Mouse (Mus musculus): Measurements from ENCODE around the gene Sh3bp5l. TPM values are rescaled to one million over a fixed set of nuclear protein-coding genes. Genes with fewer than 3 reads are reported as not detected.

Sh3bp5l gene
- polyA plus RNA-seq, 1 experiment, result 38.1 TPM

DNA sequence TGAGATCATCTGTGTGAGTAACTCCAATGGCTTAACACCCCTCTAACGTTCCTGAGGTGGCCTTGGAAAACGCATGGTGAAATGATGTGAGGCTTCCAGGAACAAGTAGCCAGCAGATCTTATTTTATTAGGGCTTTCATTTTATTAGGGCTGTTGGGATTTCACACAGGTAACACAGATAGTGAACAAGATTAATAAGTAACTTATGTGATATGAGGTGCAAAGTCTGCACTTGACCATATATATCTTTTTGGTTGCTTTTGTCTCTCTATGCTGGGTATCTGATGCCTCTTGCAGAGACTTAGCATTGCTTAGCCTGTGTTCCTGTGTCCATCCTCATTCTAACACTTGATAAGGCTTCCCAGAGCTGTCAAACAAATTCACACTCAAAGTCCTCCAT is 46.7 kb downstream of the Sh3bp5l start:
- TF ChIP-seq USF1 (IDR thresholded peaks at IDR 0.05; ENCODE audit: low read depth), result no peak
- no peak for TF ChIP-seq TCF3 (IDR thresholded peaks at IDR 0.05; ENCODE audit: insufficient read length, low read depth)
- no peak for TF ChIP-seq POLR2AphosphoS2 (IDR thresholded peaks at IDR 0.05; ENCODE audit: insufficient read length, low read depth)
- no peak for TF ChIP-seq REST (IDR thresholded peaks at IDR 0.05; ENCODE audit: insufficient read depth, insufficient read length)
- no peak for TF ChIP-seq CEBPB (IDR thresholded peaks at IDR 0.05; ENCODE audit: insufficient read depth, poor library complexity, severe bottlenecking)
- no peak for TF ChIP-seq E2F4 (IDR thresholded peaks at IDR 0.05; ENCODE audit: insufficient read depth)
- TF ChIP-seq SRF (IDR thresholded peaks at IDR 0.05; ENCODE audit: control insufficient read depth, insufficient read length, low read depth), result no peak
- no peak for TF ChIP-seq TCF12 (IDR thresholded peaks at IDR 0.05; ENCODE audit: insufficient read depth, poor library complexity, severe bottlenecking)
- TF ChIP-seq MYOD1 (IDR thresholded peaks at IDR 0.05; ENCODE audit: control insufficient read depth in 1 of 3, insufficient read length in 2 of 3, low read depth in 2 of 3), result no peak
- TF ChIP-seq MYOG (IDR thresholded peaks at IDR 0.05; ENCODE audit: control insufficient read depth in 1 of 3, insufficient read depth in 1 of 3, insufficient read length in 2 of 3, low read depth in 2 of 3), result no peak
- Histone ChIP-seq H3K4me3 (no peak overlapping the region), H3K27me3 (ENCODE audit: control insufficient read depth, insufficient read depth, insufficient read length) (no peaks in the 10 kb centered on the region), H3K36me3 (ENCODE audit: control insufficient read depth, insufficient read depth) (no peaks in the 10 kb centered on the region), H3K4me2 (ENCODE audit: low read depth) (no peak overlapping the region), H3ac (ENCODE audit: control insufficient read depth, insufficient read length) (no peak overlapping the region), H3K79me2 (ENCODE audit: control insufficient read depth, insufficient read depth) (no peaks in the 10 kb centered on the region)

DNA sequence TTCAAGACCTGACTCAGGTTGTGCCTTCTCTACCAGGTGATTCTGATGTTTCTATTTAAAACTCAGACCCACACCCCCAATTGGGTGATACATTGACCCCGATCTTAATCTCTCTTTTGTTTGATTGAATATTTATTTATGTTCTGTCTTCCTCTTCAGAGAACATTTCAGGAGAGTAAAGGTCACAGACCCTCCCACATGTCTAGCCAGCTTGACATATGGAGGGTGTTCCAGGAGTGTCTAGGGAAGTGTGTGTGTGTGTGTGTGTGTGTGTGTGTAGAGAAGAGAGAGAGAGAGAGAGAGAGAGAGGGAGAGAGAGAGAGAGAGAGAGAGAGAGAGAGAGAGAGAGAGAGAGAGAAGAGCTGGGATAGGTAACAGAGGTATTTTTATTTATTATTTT is 47.2 kb downstream of the Sh3bp5l start:
- TF ChIP-seq TCF12 (IDR thresholded peaks at IDR 0.05; ENCODE audit: insufficient read depth, poor library complexity, severe bottlenecking) (no peak), MAX (IDR thresholded peaks at IDR 0.05; ENCODE audit: low read depth) (no peak), TCF3 (IDR thresholded peaks at IDR 0.05; ENCODE audit: insufficient read length, low read depth) (no peak), POLR2AphosphoS2 (IDR thresholded peaks at IDR 0.05; ENCODE audit: insufficient read length, low read depth) (no peak), E2F4 (IDR thresholded peaks at IDR 0.05; ENCODE audit: insufficient read depth) (no peak), SRF (IDR thresholded peaks at IDR 0.05; ENCODE audit: control insufficient read depth, insufficient read length, low read depth) (no peak), MYOD1 (IDR thresholded peaks at IDR 0.05; ENCODE audit: control insufficient read depth in 1 of 3, insufficient read length in 2 of 3, low read depth in 2 of 3) (no peak), MYOG (IDR thresholded peaks at IDR 0.05; ENCODE audit: control insufficient read depth in 1 of 3, insufficient read depth in 1 of 3, insufficient read length in 2 of 3, low read depth in 2 of 3) (no peak), USF1 (IDR thresholded peaks at IDR 0.05; ENCODE audit: low read depth) (no peak), POLR2A (IDR thresholded peaks at IDR 0.05; ENCODE audit: insufficient read length, low read depth) (no peak), CEBPB (IDR thresholded peaks at IDR 0.05; ENCODE audit: insufficient read depth, poor library complexity, severe bottlenecking) (no peak), REST (IDR thresholded peaks at IDR 0.05; ENCODE audit: insufficient read depth, insufficient read length) (no peak)
- no peaks in the 10 kb centered on the region for H3K36me3 ChIP-seq (ENCODE audit: control insufficient read depth, insufficient read depth)

GRCm38 (mm10) chr11:58378763-58379278 is 48.3 kb downstream of the Sh3bp5l start, which contains the start of gene Lypd8:
Gene Lypd8, plus strand, starts transcription at chr11:58379043.
- Histone ChIP-seq H3K79me2 (ENCODE audit: control insufficient read depth, insufficient read depth) (no peaks in the 10 kb centered on the region), H3K4me3 (no peak within 1 kb of the TSS), H3K27me3 (ENCODE audit: control insufficient read depth, insufficient read depth, insufficient read length) (no peaks in the 10 kb centered on the region), H3K4me2 (ENCODE audit: low read depth) (no peak within 1 kb of the TSS), H3K36me3 (ENCODE audit: control insufficient read depth, insufficient read depth) (no peaks in the 10 kb centered on the region), H3ac (ENCODE audit: control insufficient read depth, insufficient read length) (no peak within 1 kb of the TSS)
- TF ChIP-seq MYOG (IDR thresholded peaks at IDR 0.05; ENCODE audit: control insufficient read depth in 1 of 3, insufficient read depth in 1 of 3, insufficient read length in 2 of 3, low read depth in 2 of 3) (no peak), MAX (IDR thresholded peaks at IDR 0.05; ENCODE audit: low read depth) (no peak), SRF (IDR thresholded peaks at IDR 0.05; ENCODE audit: control insufficient read depth, insufficient read length, low read depth) (no peak), REST (IDR thresholded peaks at IDR 0.05; ENCODE audit: insufficient read depth, insufficient read length) (no peak), POLR2A (IDR thresholded peaks at IDR 0.05; ENCODE audit: insufficient read length, low read depth) (no peak), MYOD1 (IDR thresholded peaks at IDR 0.05; ENCODE audit: control insufficient read depth in 1 of 3, insufficient read length in 2 of 3, low read depth in 2 of 3) (no peak), TCF3 (IDR thresholded peaks at IDR 0.05; ENCODE audit: insufficient read length, low read depth) (no peak), TCF12 (IDR thresholded peaks at IDR 0.05; ENCODE audit: insufficient read depth, poor library complexity, severe bottlenecking) (no peak), CEBPB (IDR thresholded peaks at IDR 0.05; ENCODE audit: insufficient read depth, poor library complexity, severe bottlenecking) (no peak), E2F4 (IDR thresholded peaks at IDR 0.05; ENCODE audit: insufficient read depth) (no peak), USF1 (IDR thresholded peaks at IDR 0.05; ENCODE audit: low read depth) (no peak), POLR2AphosphoS2 (IDR thresholded peaks at IDR 0.05; ENCODE audit: insufficient read length, low read depth) (no peak)

More for the DNA sequence above, 47.2 kb downstream of the Sh3bp5l start:
- no peaks in the 10 kb centered on the region for H3K79me2 ChIP-seq (ENCODE audit: control insufficient read depth, insufficient read depth)
- H3K4me3 ChIP-seq, result no peak overlapping the region
- no peak overlapping the region for H3K4me2 ChIP-seq (ENCODE audit: low read depth)
- no peak overlapping the region for H3ac ChIP-seq (ENCODE audit: control insufficient read depth, insufficient read length)
- no peaks in the 10 kb centered on the region for H3K27me3 ChIP-seq (ENCODE audit: control insufficient read depth, insufficient read depth, insufficient read length)

DNA sequence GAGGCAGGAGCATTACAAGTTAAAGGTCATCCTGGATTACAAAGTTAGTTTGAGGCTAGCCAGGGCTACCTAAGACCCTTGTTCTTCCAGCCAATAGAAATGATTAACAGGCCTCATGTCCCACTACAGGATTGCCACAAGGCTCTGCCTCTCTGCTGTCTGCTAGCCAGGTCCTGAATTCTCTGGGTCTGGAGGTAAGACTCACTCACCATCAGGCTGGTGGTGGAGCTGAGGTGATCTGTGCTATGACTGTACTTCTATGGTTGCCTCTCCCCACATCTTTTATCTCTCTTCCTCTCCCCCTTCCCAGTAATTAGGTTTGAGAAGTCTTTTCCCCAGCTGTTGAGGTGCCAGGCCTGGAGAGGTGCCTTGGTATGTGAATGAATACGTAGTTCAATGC is 49.0 kb downstream of the Sh3bp5l start:
- Histone ChIP-seq H3K79me2 (ENCODE audit: control insufficient read depth, insufficient read depth) (no peaks in the 10 kb centered on the region), H3K4me3 (no peak overlapping the region), H3K4me2 (ENCODE audit: low read depth) (no peak overlapping the region), H3K36me3 (ENCODE audit: control insufficient read depth, insufficient read depth) (no peaks in the 10 kb centered on the region), H3ac (ENCODE audit: control insufficient read depth, insufficient read length) (no peak overlapping the region), H3K27me3 (ENCODE audit: control insufficient read depth, insufficient read depth, insufficient read length) (no peaks in the 10 kb centered on the region)
- no peak for TF ChIP-seq CEBPB (IDR thresholded peaks at IDR 0.05; ENCODE audit: insufficient read depth, poor library complexity, severe bottlenecking)
- no peak for TF ChIP-seq MYOG (IDR thresholded peaks at IDR 0.05; ENCODE audit: control insufficient read depth in 1 of 3, insufficient read depth in 1 of 3, insufficient read length in 2 of 3, low read depth in 2 of 3)
- TF ChIP-seq MAX (IDR thresholded peaks at IDR 0.05; ENCODE audit: low read depth), result no peak
- no peak for TF ChIP-seq E2F4 (IDR thresholded peaks at IDR 0.05; ENCODE audit: insufficient read depth)
- TF ChIP-seq USF1 (IDR thresholded peaks at IDR 0.05; ENCODE audit: low read depth), result no peak
- TF ChIP-seq TCF12 (IDR thresholded peaks at IDR 0.05; ENCODE audit: insufficient read depth, poor library complexity, severe bottlenecking), result no peak
- TF ChIP-seq SRF (IDR thresholded peaks at IDR 0.05; ENCODE audit: control insufficient read depth, insufficient read length, low read depth), result no peak
- TF ChIP-seq TCF3 (IDR thresholded peaks at IDR 0.05; ENCODE audit: insufficient read length, low read depth), result no peak
- no peak for TF ChIP-seq REST (IDR thresholded peaks at IDR 0.05; ENCODE audit: insufficient read depth, insufficient read length)
- TF ChIP-seq POLR2A (IDR thresholded peaks at IDR 0.05; ENCODE audit: insufficient read length, low read depth), result no peak
- no peak for TF ChIP-seq MYOD1 (IDR thresholded peaks at IDR 0.05; ENCODE audit: control insufficient read depth in 1 of 3, insufficient read length in 2 of 3, low read depth in 2 of 3)
- no peak for TF ChIP-seq POLR2AphosphoS2 (IDR thresholded peaks at IDR 0.05; ENCODE audit: insufficient read length, low read depth)
